Mouse (Mus musculus): ENCODE results near the gene Rps15. TPM values are rescaled to one million over a fixed set of nuclear protein-coding genes. Genes with fewer than 3 reads are reported as not detected.

Gene Rps15
- polyA plus RNA-seq, 1 experiment = 4,761 TPM

DNA sequence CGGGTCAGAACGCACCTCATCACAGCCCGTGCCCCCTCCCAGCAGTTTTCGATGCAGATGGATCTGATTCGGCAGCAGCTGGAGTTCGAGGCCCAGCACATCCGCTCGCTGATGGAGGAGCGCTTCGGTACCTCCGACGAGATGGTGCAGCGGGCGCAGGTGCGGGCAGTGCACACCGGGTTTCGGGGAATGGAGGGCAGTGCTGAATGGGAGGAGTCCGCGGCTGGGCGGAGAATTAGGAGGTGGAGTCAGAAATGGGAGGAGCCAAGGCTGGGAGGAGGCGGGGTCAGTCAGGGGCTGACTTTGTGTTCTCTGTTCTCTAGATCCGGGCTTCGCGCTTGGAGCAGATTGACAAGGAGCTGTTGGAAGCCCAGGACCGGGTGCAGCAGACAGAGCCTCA is 12.6 kb downstream of the Rps15 start:
- no peak overlapping the region for H3ac ChIP-seq (ENCODE audit: control insufficient read depth, insufficient read length)
- no peaks in the 10 kb centered on the region for H3K79me2 ChIP-seq (ENCODE audit: control insufficient read depth, insufficient read depth)
- no peak overlapping the region for H3K4me3 ChIP-seq
- no peak overlapping the region for H3K4me2 ChIP-seq (ENCODE audit: low read depth)
- peaks cover 61% of the 10 kb centered on the region for H3K27me3 ChIP-seq (ENCODE audit: control insufficient read depth, insufficient read depth, insufficient read length)
- no peaks in the 10 kb centered on the region for H3K36me3 ChIP-seq (ENCODE audit: control insufficient read depth, insufficient read depth)
- no peak for TF ChIP-seq USF1 (IDR thresholded peaks at IDR 0.05; ENCODE audit: low read depth)

DNA sequence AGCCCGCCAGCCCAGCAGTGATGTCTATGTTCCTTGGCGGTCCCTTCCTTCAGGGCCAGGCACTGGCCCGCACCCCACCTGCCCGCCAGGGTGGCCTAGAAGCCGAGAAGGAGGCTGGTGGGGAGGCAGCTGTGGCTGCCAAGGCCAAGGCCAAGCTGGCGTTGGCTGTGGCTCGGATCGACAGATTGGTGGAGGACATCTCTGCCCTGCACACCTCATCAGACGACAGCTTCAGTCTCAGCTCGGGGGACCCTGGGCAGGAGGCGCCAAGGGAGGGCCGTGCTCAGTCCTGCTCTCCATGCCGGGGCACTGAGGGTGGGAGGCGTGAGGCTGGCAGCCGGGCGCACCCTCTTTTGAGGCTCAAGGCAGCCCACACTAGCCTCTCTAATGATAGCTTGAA is 19.3 kb downstream of the Rps15 start:
- TF ChIP-seq E2F4 (IDR thresholded peaks at IDR 0.05; ENCODE audit: insufficient read depth) (no peak), POLR2A (IDR thresholded peaks at IDR 0.05; ENCODE audit: insufficient read length, low read depth) (no peak), SRF (IDR thresholded peaks at IDR 0.05; ENCODE audit: control insufficient read depth, insufficient read length, low read depth) (no peak), TCF12 (IDR thresholded peaks at IDR 0.05; ENCODE audit: insufficient read depth, poor library complexity, severe bottlenecking) (no peak), TCF3 (IDR thresholded peaks at IDR 0.05; ENCODE audit: insufficient read length, low read depth) (no peak), MAX (IDR thresholded peaks at IDR 0.05; ENCODE audit: low read depth) (no peak), USF1 (IDR thresholded peaks at IDR 0.05; ENCODE audit: low read depth) (no peak), MYOG (IDR thresholded peaks at IDR 0.05; ENCODE audit: control insufficient read depth in 1 of 3, insufficient read depth in 1 of 3, insufficient read length in 2 of 3, low read depth in 2 of 3) (no peak), CEBPB (IDR thresholded peaks at IDR 0.05; ENCODE audit: insufficient read depth, poor library complexity, severe bottlenecking) (no peak), REST (IDR thresholded peaks at IDR 0.05; ENCODE audit: insufficient read depth, insufficient read length) (no peak), POLR2AphosphoS2 (IDR thresholded peaks at IDR 0.05; ENCODE audit: insufficient read length, low read depth) (no peak), MYOD1 (IDR thresholded peaks at IDR 0.05; ENCODE audit: control insufficient read depth in 1 of 3, insufficient read length in 2 of 3, low read depth in 2 of 3) (no peak)
- no peak overlapping the region for H3ac ChIP-seq (ENCODE audit: control insufficient read depth, insufficient read length)
- no peaks in the 10 kb centered on the region for H3K36me3 ChIP-seq (ENCODE audit: control insufficient read depth, insufficient read depth)
- no peaks in the 10 kb centered on the region for H3K79me2 ChIP-seq (ENCODE audit: control insufficient read depth, insufficient read depth)
- no peak overlapping the region for H3K4me3 ChIP-seq
- H3K4me2 ChIP-seq (ENCODE audit: low read depth) = no peak overlapping the region
- H3K27me3 ChIP-seq (ENCODE audit: control insufficient read depth, insufficient read depth, insufficient read length) = peaks cover 54% of the 10 kb centered on the region

DNA sequence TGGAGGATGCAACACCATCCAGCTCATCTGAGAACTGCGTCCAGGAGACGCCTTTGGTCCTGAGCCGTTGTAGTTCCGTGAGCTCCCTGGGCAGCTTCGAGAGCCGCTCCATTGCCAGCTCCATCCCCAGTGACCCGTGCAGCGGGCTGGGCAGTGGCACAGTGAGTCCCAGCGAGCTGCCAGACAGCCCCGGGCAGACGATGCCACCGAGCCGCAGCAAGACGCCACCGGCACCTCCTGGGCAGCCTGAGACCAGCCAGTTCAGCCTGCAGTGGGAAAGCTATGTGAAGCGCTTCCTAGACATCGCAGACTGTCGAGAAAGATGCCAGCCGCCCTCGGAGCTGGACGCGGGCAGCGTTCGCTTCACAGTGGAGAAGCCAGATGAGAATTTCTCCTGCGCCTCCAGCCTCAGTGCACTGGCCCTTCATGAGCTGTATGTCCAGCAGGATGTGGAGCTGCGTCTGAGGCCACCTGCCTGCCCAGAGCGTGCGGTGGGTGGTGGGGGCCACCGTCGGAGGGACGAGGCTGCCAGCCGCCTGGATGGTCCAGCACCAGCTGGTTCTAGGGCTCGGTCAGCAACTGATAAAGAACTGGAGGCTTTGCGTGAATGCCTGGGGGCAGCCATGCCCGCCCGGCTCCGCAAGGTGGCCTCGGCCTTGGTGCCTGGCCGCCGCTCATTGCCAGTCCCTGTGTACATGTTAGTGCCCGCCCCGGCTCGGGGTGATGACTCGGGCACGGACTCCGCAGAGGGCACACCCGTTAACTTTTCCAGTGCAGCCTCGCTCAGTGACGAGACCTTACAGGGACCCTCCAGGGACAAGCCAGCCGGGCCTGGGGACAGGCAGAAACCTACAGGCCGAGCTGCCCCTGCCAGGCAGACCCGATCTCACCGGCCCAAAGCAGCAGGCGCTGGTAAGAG is 20.6 kb downstream of the Rps15 start:
- Histone ChIP-seq H3K79me2 (ENCODE audit: control insufficient read depth, insufficient read depth) (no peaks in the 10 kb centered on the region), H3K4me2 (ENCODE audit: low read depth) (no peak overlapping the region), H3ac (ENCODE audit: control insufficient read depth, insufficient read length) (no peak overlapping the region), H3K4me3 (no peak overlapping the region), H3K36me3 (ENCODE audit: control insufficient read depth, insufficient read depth) (no peaks in the 10 kb centered on the region), H3K27me3 (ENCODE audit: control insufficient read depth, insufficient read depth, insufficient read length) (peaks cover 42% of the 10 kb centered on the region)
- TF ChIP-seq POLR2AphosphoS2 (IDR thresholded peaks at IDR 0.05; ENCODE audit: insufficient read length, low read depth) (peak; percentile 15), SRF (IDR thresholded peaks at IDR 0.05; ENCODE audit: control insufficient read depth, insufficient read length, low read depth) (no peak)

DNA sequence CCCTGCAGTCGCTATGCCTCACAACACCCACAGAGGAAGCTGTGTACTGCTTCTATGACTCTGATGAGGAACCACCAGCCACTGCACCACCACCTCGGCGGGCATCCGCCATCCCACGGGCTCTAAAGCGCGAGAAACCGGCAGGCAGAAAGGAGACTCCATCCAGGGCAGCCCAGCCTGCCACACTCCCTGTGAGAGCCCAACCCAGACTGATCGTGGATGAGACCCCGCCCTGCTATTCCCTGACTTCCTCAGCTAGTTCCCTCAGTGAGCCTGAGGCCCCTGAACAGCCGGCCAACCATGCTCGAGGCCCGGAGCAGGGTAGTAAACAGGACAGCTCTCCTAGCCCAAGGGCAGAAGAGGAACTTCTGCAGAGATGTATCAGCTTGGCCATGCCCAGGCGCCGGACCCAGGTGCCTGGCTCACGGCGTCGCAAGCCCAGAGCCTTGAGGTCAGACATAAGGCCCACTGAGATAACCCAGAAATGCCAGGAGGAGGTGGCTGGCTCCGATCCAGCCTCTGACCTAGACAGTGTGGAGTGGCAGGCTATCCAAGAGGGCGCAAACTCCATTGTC is 21.5 kb downstream of the Rps15 start:
- no peak for TF ChIP-seq TCF12 (IDR thresholded peaks at IDR 0.05; ENCODE audit: insufficient read depth, poor library complexity, severe bottlenecking)
- no peak for TF ChIP-seq E2F4 (IDR thresholded peaks at IDR 0.05; ENCODE audit: insufficient read depth)
- no peak for TF ChIP-seq MAX (IDR thresholded peaks at IDR 0.05; ENCODE audit: low read depth)
- TF ChIP-seq MYOG (IDR thresholded peaks at IDR 0.05; ENCODE audit: control insufficient read depth in 1 of 3, insufficient read depth in 1 of 3, insufficient read length in 2 of 3, low read depth in 2 of 3) = no peak
- no peak for TF ChIP-seq CEBPB (IDR thresholded peaks at IDR 0.05; ENCODE audit: insufficient read depth, poor library complexity, severe bottlenecking)
- TF ChIP-seq MYOD1 (IDR thresholded peaks at IDR 0.05; ENCODE audit: control insufficient read depth in 1 of 3, insufficient read length in 2 of 3, low read depth in 2 of 3) = no peak
- TF ChIP-seq REST (IDR thresholded peaks at IDR 0.05; ENCODE audit: insufficient read depth, insufficient read length) = no peak
- TF ChIP-seq TCF3 (IDR thresholded peaks at IDR 0.05; ENCODE audit: insufficient read length, low read depth) = no peak
- TF ChIP-seq SRF (IDR thresholded peaks at IDR 0.05; ENCODE audit: control insufficient read depth, insufficient read length, low read depth) = no peak
- TF ChIP-seq POLR2AphosphoS2 (IDR thresholded peaks at IDR 0.05; ENCODE audit: insufficient read length, low read depth) = no peak
- Histone ChIP-seq H3K27me3 (ENCODE audit: control insufficient read depth, insufficient read depth, insufficient read length) (peaks cover 36% of the 10 kb centered on the region), H3K79me2 (ENCODE audit: control insufficient read depth, insufficient read depth) (no peaks in the 10 kb centered on the region), H3K36me3 (ENCODE audit: control insufficient read depth, insufficient read depth) (no peaks in the 10 kb centered on the region), H3K4me2 (ENCODE audit: low read depth) (no peak overlapping the region), H3ac (ENCODE audit: control insufficient read depth, insufficient read length) (no peak overlapping the region), H3K4me3 (no peak overlapping the region)

DNA sequence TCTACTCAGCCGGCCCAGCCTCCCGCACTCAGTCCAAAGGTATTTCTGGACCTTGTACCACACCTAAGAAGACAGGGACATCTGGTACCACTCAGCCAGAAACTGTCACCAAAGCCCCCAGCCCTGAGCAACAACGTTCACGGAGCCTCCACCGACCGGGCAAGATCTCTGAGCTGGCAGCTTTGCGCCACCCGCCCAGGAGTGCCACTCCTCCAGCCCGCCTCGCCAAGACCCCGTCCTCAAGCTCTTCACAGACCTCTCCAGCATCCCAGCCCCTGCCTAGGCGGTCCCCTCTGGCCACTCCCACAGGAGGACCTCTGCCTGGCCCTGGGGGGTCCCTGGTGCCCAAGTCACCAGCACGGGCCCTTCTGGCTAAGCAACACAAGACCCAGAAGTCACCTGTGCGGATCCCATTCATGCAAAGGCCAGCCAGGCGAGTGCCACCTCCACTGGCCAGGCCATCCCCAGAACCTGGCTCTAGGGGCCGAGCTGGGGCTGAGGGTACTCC is 22.3 kb downstream of the Rps15 start:
- Histone ChIP-seq H3K79me2 (ENCODE audit: control insufficient read depth, insufficient read depth) (peaks cover 4% of the 10 kb centered on the region), H3ac (ENCODE audit: control insufficient read depth, insufficient read length) (no peak overlapping the region), H3K27me3 (ENCODE audit: control insufficient read depth, insufficient read depth, insufficient read length) (peaks cover 28% of the 10 kb centered on the region), H3K36me3 (ENCODE audit: control insufficient read depth, insufficient read depth) (no peaks in the 10 kb centered on the region), H3K4me3 (no peak overlapping the region), H3K4me2 (ENCODE audit: low read depth) (no peak overlapping the region)
- TF ChIP-seq MYOG (IDR thresholded peaks at IDR 0.05; ENCODE audit: control insufficient read depth in 1 of 3, insufficient read depth in 1 of 3, insufficient read length in 2 of 3, low read depth in 2 of 3) (no peak), USF1 (IDR thresholded peaks at IDR 0.05; ENCODE audit: low read depth) (no peak), POLR2A (IDR thresholded peaks at IDR 0.05; ENCODE audit: insufficient read length, low read depth) (no peak), POLR2AphosphoS2 (IDR thresholded peaks at IDR 0.05; ENCODE audit: insufficient read length, low read depth) (no peak), SRF (IDR thresholded peaks at IDR 0.05; ENCODE audit: control insufficient read depth, insufficient read length, low read depth) (no peak)
